Mouse (Mus musculus) spleen, adult 2 months (tissue): ENCODE results near the gene Rnaseh2b.

Source experiments
- CTCF ChIP-seq: fragments of 200-500 bp; IDR thresholded peaks from 2 replicates; pipeline ENCODE4 v1.5.1; 2011; ENCODE audit warnings: mild to moderate bottlenecking, inconsistent platforms; ENCODE audit not compliant: insufficient read depth, insufficient read length, insufficient replicate concordance; ENCODE audit errors: extremely low read depth
- POLR2A ChIP-seq: fragments of 200-500 bp; IDR thresholded peaks from 2 replicates; pipeline ENCODE4 v1.6.1; 2011; ENCODE audit warnings: low read depth, low read length, inconsistent platforms

DNA sequence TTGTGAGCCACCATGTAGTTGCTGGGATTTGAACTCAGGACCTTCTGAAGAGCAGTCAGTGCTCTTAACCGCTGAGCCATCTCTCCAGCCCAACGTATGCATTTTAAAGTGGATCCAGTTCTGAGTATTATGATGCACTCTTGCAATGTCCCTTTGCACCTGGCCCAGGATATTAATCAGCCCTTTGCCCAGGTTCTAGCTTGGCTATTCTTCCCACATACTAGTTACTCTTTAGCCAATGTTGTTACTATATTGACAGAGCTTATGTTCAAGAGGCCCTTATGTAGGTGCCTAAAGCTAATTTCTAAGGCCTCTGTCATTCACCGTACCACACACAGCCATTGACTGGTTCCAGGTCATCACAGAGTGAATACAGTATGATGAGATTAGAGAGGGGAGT, 3.7 kb upstream of the Rnaseh2b start:
- TF ChIP-seq CTCF: no peak
- no peak for TF ChIP-seq POLR2A
